Mouse (Mus musculus) hindbrain, embryonic 13.5 days (tissue): Measurements from ENCODE around the gene Armh4. TPM values are rescaled to one million over a fixed set of nuclear protein-coding genes. Genes with fewer than 3 reads are reported as not detected.
"Not testable (repeated sequence)": the region's sequence is repeated elsewhere in the genome, so short reads cannot be mapped to it uniquely, and the experiment has no call there.

Experiments
- ATAC-seq: fragments of 200-750 bp; cut with Nextera tagmentation; 2 replicates; pipeline ENCODE4 v1.8.0; 2017; ENCODE audit warnings: moderate TSS enrichment; ENCODE audit not compliant: low FRiP score
- H3K27ac ChIP-seq: fragments of 300-500 bp; sonication (generic); 2 replicates; pipeline ENCODE4 v1.5.1; 2015; ENCODE audit warnings: inconsistent platforms, mild to moderate bottlenecking, moderate library complexity
- H3K27me3 ChIP-seq: fragments of 300-500 bp; sonication (generic); 2 replicates; pipeline ENCODE4 v1.6.1; 2015; ENCODE audit warnings: mild to moderate bottlenecking, inconsistent platforms
- H3K36me3 ChIP-seq: fragments of 300-500 bp; sonication (generic); 2 replicates; pipeline ENCODE4 v1.6.1; 2015; ENCODE audit warnings: mild to moderate bottlenecking, inconsistent platforms
- H3K4me1 ChIP-seq: fragments of 300-500 bp; sonication (generic); replicated peaks from 2 replicates; pipeline ENCODE4 v1.6.1; 2015; ENCODE audit warnings: inconsistent platforms
- H3K4me2 ChIP-seq: fragments of 300-500 bp; sonication (generic); 2 replicates; pipeline ENCODE4 v1.6.1; 2015; ENCODE audit warnings: inconsistent platforms, mild to moderate bottlenecking, moderate library complexity
- H3K4me3 ChIP-seq: fragments of 300-500 bp; sonication (generic); 2 replicates; pipeline ENCODE4 v1.5.1; 2015; ENCODE audit warnings: mild to moderate bottlenecking, inconsistent platforms
- H3K9ac ChIP-seq: fragments of 300-500 bp; sonication (generic); 2 replicates; pipeline ENCODE4 v1.6.1; 2015; ENCODE audit warnings: mild to moderate bottlenecking, inconsistent platforms
- H3K9me3 ChIP-seq: fragments of 300-500 bp; sonication (generic); 2 replicates; pipeline ENCODE4 v1.6.1; 2016; ENCODE audit warnings: inconsistent platforms
- WGBS: fragments of 180-500 bp; shearing (Covaris S2); methylation state at CpG from one replicate; pipeline ENCODE4 v1.1.7; 2015; 5-methylcytosine and 5-hydroxymethylcytosine counted together
- polyA plus RNA-seq: library from polyadenylated mRNA; unstranded; fragments of >200 nt; fragmentation: Nextera tagmentation; extraction: Ambion mirVana; gene quantifications from 2 replicates; pipeline ENCODE4 v1.2.1, GENCODE M21; 2015

Armh4 gene
- polyA plus RNA-seq, 1 experiment from 2014 or later = 38.9 TPM

DNA sequence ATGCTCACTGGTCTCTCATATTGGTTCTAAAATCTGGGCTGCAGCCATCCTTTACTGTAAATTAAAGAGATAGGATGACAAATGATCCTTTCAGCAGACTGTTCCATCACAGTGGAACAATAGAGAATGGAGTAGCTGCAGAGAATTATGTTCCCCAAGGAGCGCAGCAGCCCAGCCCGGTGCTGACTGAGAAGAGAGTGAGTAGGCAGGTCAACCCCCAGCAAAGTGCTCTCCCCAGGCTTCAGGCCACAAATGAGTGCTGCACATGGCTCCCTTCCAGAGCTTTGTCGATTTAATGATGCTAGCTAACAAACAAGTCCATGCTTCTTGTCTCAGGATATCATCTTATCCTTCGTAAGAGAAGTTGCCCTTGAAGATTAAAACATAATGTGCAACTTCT is 2.8 kb downstream of the Armh4 start:
- Histone ChIP-seq H3K4me3 (no peak overlapping the region), H3K4me2 (peak overlapping the region; percentile 78; the same call in 1 of the 2 replicates), H3K36me3 (no peaks in the 10 kb centered on the region), H3K27me3 (no peaks in the 10 kb centered on the region), H3K27ac (peak overlapping the region; percentile 9; the same call in 1 of the 2 replicates), H3K9me3 (no peaks in the 10 kb centered on the region), H3K4me1 (peaks cover 26% of the 10 kb centered on the region), H3K9ac (no peak overlapping the region)
- WGBS = 62% methylated on average over 4 of the region's 4 CpGs
- no peak for ATAC-seq

DNA sequence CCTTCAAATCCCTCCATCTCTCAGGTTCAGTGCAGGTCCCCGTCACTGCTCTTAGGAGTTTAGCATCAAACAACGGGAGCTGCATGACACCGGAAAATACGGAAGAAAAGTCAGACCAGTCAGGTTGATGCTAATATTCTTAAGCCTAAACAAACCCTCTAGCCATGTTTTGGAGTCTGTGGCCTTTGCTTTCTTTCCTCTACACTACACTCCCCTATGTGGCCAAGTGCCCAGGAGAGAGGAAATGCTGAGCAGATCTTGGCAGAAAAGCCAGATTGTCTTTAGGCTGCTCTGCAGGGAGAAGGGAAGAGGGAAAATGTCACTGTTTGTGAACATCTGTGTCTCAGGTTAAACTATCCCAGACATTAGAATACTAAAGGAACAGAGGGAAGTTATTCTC is 5.6 kb downstream of the Armh4 start:
- not testable (repeated sequence) for H3K27me3 ChIP-seq, ATAC-seq, H3K4me2 ChIP-seq, H3K27ac ChIP-seq, H3K9ac ChIP-seq, H3K4me3 ChIP-seq, H3K9me3 ChIP-seq
- 80% methylated on average over 4 of the region's 4 CpGs for WGBS
- peaks cover 24% of the 10 kb centered on the region for H3K4me1 ChIP-seq
- peaks cover 11% of the 10 kb centered on the region for H3K36me3 ChIP-seq

DNA sequence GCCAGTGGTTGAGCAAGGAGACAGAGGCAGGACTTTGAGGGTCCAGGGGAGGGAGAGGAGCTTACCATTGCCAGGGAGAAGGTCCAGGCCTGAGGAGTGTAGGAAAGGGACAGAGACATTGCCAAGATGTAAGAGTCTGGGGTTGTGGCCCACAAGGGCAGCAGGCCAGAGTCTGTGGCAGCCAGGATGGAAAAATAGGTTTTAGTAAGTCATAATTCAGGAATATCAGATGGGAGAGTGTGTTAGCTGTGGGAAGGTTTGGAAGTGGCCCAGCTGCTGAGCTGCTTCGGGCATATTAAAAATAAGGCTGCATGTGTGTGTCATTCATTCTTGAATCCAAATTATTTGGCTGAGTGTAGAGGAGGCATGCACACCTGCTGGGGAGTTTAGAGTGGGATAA is 11.4 kb downstream of the Armh4 start:
- ATAC-seq = no peak
- WGBS = 83% methylated on average over 1 of the region's 1 CpGs
- Histone ChIP-seq H3K27ac (no peak overlapping the region), H3K4me1 (no peaks in the 10 kb centered on the region), H3K36me3 (peaks cover 38% of the 10 kb centered on the region), H3K4me3 (no peak overlapping the region), H3K4me2 (no peak overlapping the region), H3K9me3 (no peaks in the 10 kb centered on the region), H3K27me3 (no peaks in the 10 kb centered on the region), H3K9ac (no peak overlapping the region)

DNA sequence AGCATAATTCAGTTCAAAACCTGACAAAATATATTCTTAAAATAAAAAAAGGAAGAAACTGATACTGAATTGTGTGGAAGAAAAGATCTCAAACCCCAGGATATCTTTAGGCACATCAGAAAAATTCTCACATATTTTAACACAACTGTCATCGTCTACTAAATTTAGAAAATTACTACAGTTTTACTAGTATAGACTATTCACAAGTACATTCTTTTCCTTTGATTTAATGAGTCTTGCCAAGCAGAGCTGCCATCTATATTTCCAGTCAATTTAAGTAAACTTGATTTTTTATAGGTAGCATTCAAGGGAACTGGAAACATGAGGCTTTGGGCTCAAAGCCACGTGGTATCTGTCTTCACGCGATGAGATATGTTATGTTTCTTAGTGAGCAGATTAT is 16.6 kb downstream of the Armh4 start:
- ATAC-seq = no peak
- H3K4me3 ChIP-seq = no peak overlapping the region
- no peaks in the 10 kb centered on the region for H3K4me1 ChIP-seq
- WGBS = 93% methylated on average over 4 of the region's 4 CpGs
- H3K27ac ChIP-seq = no peak overlapping the region
- H3K4me2 ChIP-seq = no peak overlapping the region
- H3K36me3 ChIP-seq = peaks cover 25% of the 10 kb centered on the region
- H3K9me3 ChIP-seq = no peaks in the 10 kb centered on the region
- no peak overlapping the region for H3K9ac ChIP-seq
- no peaks in the 10 kb centered on the region for H3K27me3 ChIP-seq

DNA sequence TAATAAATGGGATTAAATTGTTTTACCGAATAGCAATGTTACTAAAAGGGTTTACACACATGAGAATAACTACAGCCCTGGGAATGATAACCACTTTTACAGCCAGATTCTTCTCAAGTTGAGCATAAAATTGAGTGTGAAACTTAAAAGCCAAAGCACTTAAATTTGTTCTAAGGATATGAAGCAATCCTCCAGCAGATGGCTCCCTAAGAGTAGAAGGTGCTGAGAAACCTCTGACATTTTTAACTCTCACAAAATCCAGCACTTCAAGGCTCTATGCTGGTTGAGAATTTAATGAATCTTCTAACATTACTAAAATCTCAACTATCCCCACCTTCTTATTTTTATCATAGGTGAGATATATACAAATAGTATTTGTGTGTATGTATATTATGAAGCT is 27.3 kb downstream of the Armh4 start:
- no peak for ATAC-seq
- no peak overlapping the region for H3K4me2 ChIP-seq
- 92% methylated on average over 1 of the region's 1 CpGs for WGBS

DNA sequence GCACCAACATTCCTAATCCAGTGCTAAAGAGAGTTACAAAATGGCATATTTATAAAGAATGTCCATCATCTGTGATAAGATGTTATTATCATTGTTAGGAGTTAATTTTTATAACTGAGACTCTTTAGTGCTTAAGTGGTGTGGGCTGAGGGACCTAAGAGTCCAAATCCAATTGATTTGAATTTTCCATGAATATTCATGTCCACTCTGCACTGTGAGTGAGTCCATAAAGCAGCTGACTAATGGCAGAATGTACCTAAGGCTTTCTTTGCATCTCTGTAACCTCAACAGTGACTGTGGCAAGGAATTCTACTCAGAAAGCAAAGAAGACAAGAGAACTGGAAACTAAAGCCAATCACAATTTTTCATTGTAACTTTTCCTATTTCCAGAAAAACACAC is 30.6 kb downstream of the Armh4 start:
- Histone ChIP-seq H3K4me3 (no peak overlapping the region), H3K36me3 (peaks cover 16% of the 10 kb centered on the region), H3K9ac (no peak overlapping the region)

More for the DNA sequence above, 27.3 kb downstream of the Armh4 start:
- Histone ChIP-seq H3K9me3 (no peaks in the 10 kb centered on the region), H3K27ac (no peak overlapping the region), H3K4me1 (no peaks in the 10 kb centered on the region), H3K4me3 (no peak overlapping the region), H3K36me3 (peaks cover 6% of the 10 kb centered on the region), H3K27me3 (no peaks in the 10 kb centered on the region), H3K9ac (no peak overlapping the region)

DNA sequence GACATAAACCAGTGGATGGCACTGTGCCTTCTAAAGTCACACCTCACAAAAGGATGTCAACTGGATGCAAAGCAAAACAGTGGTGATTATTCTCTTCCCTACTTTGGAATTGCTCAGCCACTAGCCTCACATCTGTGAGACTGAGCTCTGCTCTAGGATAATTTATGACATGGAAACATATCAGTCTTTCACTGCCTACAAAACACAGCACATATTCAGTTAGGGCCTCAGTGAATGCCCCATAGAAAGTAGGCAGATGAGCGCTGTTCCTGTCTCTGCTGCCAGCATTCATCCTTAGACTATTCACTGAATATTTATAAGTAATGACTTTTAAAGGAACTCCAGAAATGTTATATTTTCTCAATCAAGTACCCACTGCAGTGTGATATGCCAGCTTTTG is 37.3 kb downstream of the Armh4 start:
- no peak overlapping the region for H3K4me2 ChIP-seq
- no peak overlapping the region for H3K4me3 ChIP-seq
- no peak for ATAC-seq
- no peaks in the 10 kb centered on the region for H3K4me1 ChIP-seq
- no peaks in the 10 kb centered on the region for H3K27me3 ChIP-seq
- no peak overlapping the region for H3K9ac ChIP-seq
- H3K9me3 ChIP-seq = no peaks in the 10 kb centered on the region
- WGBS = 77% methylated on average over 1 of the region's 1 CpGs
- no peak overlapping the region for H3K27ac ChIP-seq
- peaks cover 14% of the 10 kb centered on the region for H3K36me3 ChIP-seq

More for the DNA sequence above, 30.6 kb downstream of the Armh4 start:
- Histone ChIP-seq H3K27me3 (no peaks in the 10 kb centered on the region), H3K27ac (no peak overlapping the region), H3K9me3 (no peaks in the 10 kb centered on the region), H3K4me2 (no peak overlapping the region), H3K4me1 (no peaks in the 10 kb centered on the region)
- ATAC-seq = no peak

DNA sequence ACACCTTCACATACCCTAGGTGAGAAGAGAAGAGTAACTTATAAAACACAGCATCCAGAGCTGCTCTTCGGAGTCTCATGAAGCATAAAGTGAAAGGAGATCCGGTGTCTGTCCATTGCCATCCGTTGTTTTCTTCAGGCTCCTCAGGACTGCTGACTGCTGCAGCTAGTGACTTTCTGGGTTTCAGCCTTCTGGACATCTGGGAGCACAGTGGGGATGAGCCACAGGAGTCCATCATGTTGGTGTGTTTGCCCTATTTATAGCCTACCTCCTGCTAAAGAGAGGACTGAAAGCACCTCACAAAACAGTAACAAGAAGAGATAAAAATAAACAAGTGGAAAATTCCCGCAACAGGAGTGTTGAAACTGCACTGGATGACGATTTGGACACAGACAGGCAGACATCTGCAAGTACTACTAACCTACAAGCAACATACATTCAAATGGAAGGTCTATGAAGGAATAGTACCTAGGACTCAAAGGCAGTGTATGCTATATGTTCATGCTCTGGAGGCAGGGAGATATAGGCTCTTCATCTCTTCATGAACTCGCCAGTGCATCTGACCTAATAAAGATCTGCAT is 39.1 kb downstream of the Armh4 start:
- WGBS = 91% methylated on average over 6 of the region's 6 CpGs
- H3K4me2 ChIP-seq = no peak overlapping the region
- no peaks in the 10 kb centered on the region for H3K9me3 ChIP-seq
- peaks cover 7% of the 10 kb centered on the region for H3K36me3 ChIP-seq
- no peak overlapping the region for H3K4me3 ChIP-seq
- no peaks in the 10 kb centered on the region for H3K27me3 ChIP-seq
- no peak overlapping the region for H3K9ac ChIP-seq
- no peak overlapping the region for H3K27ac ChIP-seq
- ATAC-seq = no peak
- no peaks in the 10 kb centered on the region for H3K4me1 ChIP-seq

DNA sequence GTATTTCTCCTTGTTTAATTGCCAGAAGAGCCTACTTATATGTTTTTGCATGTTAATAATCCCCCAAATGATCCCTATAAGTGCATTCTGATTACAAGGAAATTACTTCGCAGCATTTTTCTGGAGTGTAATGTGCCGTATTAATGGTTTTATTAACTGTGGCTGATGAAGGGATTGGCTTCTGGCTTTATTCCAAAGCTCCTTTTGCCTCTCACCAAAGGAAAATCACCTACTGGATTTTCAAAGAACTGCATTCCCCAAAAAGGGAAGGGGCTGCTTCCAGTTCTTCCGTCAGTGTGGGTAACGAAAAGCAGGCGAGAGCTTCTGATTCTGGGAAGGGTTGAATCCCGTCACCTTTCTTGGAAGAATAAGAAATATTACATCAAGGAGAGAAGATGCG is 43.9 kb downstream of the Armh4 start:
- Histone ChIP-seq H3K27ac (no peak overlapping the region), H3K4me2 (no peak overlapping the region), H3K9me3 (no peaks in the 10 kb centered on the region), H3K9ac (no peak overlapping the region), H3K36me3 (peaks cover 3% of the 10 kb centered on the region; the same call in 1 of the 2 replicates), H3K27me3 (no peaks in the 10 kb centered on the region), H3K4me3 (no peak overlapping the region), H3K4me1 (peaks cover 6% of the 10 kb centered on the region; the same call in 1 of the 2 replicates)
- 67% methylated on average over 7 of the region's 7 CpGs for WGBS
- ATAC-seq = no peak; the same call in 1 of the 2 replicates

DNA sequence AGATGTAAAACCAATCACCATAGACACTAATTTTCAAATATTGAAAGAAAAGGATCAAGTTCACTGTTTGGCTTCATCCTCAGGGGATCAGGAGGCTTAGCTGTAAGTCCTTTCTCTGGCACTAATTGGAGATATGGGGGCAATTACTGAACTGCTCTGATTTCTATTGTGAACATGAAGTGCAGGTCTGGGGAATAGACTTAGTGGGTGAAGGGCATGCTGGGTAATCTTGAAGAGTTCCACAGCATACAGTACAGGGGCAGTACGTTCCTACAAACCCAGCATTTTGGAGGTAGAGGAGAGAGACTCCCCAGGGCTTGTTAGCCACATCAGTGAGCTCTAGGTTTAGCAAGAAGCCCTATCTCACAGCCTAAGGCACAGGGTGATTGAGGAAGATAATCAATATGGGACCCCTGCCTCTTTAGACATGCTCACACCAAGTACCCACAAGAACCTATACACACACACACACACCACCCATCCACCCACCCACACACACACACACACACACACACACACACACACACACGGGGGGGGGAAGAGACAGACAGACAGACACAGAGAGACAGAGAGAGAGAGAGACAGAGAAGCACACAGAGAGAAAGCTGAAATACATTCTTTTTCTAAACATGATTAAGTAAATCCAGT is 44.6 kb downstream of the Armh4 start:
- 66% methylated on average over 2 of the region's 2 CpGs for whole genome bisulfite sequencing
- H3K4me2 ChIP-seq = no peak overlapping the region
- H3K4me1 ChIP-seq = peaks cover 6% of the 10 kb centered on the region; the same call in 1 of the 2 replicates
- peaks cover 3% of the 10 kb centered on the region; the same call in 1 of the 2 replicates for H3K36me3 ChIP-seq
- peak; percentile 29 for ATAC-seq
- no peaks in the 10 kb centered on the region for H3K9me3 ChIP-seq
- no peak overlapping the region for H3K9ac ChIP-seq
- H3K27me3 ChIP-seq = no peaks in the 10 kb centered on the region
- peak overlapping the region; percentile 62; the same call in 1 of the 2 replicates for H3K27ac ChIP-seq
- no peak overlapping the region for H3K4me3 ChIP-seq

DNA sequence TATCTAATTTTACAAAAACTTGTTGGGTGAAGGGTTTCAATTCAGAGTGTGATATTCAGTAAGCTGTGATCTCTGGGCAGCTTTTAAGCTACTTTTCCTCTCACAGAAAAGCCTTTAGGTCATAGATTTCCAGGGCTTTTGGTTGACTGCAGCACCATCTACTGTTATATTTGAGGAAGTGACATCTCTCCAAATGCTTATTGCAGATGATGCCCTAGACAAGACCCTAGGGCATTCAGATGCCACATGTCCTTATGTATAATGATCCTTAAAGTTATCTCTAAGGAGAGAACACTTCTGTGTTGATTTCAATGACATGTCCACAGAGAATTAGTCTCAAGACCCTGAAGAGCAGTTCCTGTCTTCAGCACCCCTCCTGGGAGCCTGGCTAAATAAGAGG is 49.2 kb downstream of the Armh4 start:
- peaks cover 6% of the 10 kb centered on the region; the same call in 1 of the 2 replicates for H3K4me1 ChIP-seq
- no peak overlapping the region for H3K27ac ChIP-seq
- H3K4me3 ChIP-seq = no peak overlapping the region
- H3K27me3 ChIP-seq = no peaks in the 10 kb centered on the region
- no peaks in the 10 kb centered on the region for H3K36me3 ChIP-seq
- no peaks in the 10 kb centered on the region for H3K9me3 ChIP-seq
- no peak overlapping the region for H3K9ac ChIP-seq
- peak; percentile 47 for ATAC-seq
- H3K4me2 ChIP-seq = no peak overlapping the region

DNA sequence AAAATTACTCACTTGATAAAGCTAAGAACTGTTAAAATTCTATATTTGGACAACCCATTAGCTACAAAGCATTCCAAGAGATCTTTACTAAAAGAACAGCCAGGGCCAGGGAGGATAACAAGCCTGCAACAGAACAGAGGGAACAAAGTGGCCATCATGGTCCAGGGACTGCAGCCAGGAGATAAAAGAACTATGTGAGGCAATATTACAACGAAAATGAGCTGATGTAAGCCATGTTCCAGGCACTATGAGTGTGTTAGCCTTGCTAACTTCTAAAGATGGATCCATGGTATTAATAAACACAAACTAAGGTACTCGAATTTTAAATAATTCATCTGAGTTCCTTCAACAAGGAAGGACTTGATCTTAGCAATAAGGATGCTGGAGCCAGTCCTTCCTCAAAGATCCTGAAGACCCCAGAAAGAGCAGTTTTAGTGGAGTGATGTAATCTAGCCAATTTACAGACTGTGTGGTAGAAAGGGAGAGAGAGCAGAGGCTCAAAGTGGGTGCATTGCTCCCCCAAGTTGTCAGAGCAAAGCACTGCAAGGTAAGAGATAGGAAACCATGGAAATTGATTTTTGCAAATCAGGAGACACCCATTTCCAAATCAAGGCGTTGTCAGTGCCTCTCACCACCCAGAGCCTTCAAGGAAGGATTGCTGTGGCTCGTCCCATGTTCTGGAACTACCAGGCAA is 59.7 kb downstream of the Armh4 start:
- WGBS = 60% methylated on average over 4 of the region's 4 CpGs
- H3K4me1 ChIP-seq = no peaks in the 10 kb centered on the region
- no peak overlapping the region for H3K4me2 ChIP-seq
- no peak overlapping the region for H3K27ac ChIP-seq
- H3K27me3 ChIP-seq = no peaks in the 10 kb centered on the region
- no peaks in the 10 kb centered on the region for H3K36me3 ChIP-seq
- H3K4me3 ChIP-seq = no peak overlapping the region
- H3K9ac ChIP-seq = no peak overlapping the region
- H3K9me3 ChIP-seq = no peaks in the 10 kb centered on the region
- ATAC-seq = no peak
